Mouse (Mus musculus) lung, postnatal 0 days (tissue): ENCODE data around the gene Sart1.

Source experiments
- CTCF ChIP-seq: IDR thresholded peaks from 2 replicates; pipeline ENCODE4 v1.5.1; 2016; ENCODE audit warnings: antibody characterized with exemption, mild to moderate bottlenecking
- EP300 ChIP-seq: IDR thresholded peaks from 2 replicates; pipeline ENCODE4 v1.6.1; 2016; ENCODE audit warnings: antibody characterized with exemption, mild to moderate bottlenecking, control low read depth

- TF ChIP-seq CTCF = peak; percentile 66
- TF ChIP-seq EP300 = no peak
Measured at GRCm38 (mm10) chr19:5348526-5349501, 39.7 kb downstream of the Sart1 start.
